Mouse (Mus musculus) MEL (cell line): ENCODE results near the gene Insl5. TPM values are rescaled to one million over a fixed set of nuclear protein-coding genes. Genes with fewer than 3 reads are reported as not detected.

ENCODE experiments used
- DNase-seq: peaks from one replicate; pipeline ENCODE4 v3.0.0; 2011; ENCODE audit warnings: low read depth, low spot score
- H3K27ac ChIP-seq: 2 replicates; pipeline ENCODE4 v1.5.1; 2012; ENCODE audit warnings: low read depth, mild to moderate bottlenecking, control low read depth, low read length, moderate library complexity; ENCODE audit not compliant: control insufficient read depth
- H3K27me3 ChIP-seq, 2 experiments: fragments of 150-350 bp in 1 of 2; sonication (generic) in 1 of 2; 2 replicates each; pipeline ENCODE4 v1.6.1; 2012; ENCODE audit warnings: low read length in 2 of 2, mild to moderate bottlenecking in 2 of 2, improper control_type of control experiment in 1 of 2, moderate library complexity in 1 of 2; ENCODE audit not compliant: insufficient read depth in 2 of 2, control insufficient read depth in 1 of 2
- H3K36me3 ChIP-seq, 2 experiments: 2 replicates each; pipeline ENCODE4 v1.6.1; 2012 to 2014; ENCODE audit warnings: low read length in 2 of 2, improper control_type of control experiment in 1 of 2, inconsistent platforms in 1 of 2, mild to moderate bottlenecking in 1 of 2; ENCODE audit not compliant: insufficient read depth in 2 of 2, control insufficient read depth in 1 of 2
- H3K4me1 ChIP-seq, 2 experiments: fragments of 150-350 bp in 1 of 2; sonication (generic) in 1 of 2; 2 replicates each; pipeline ENCODE4 v1.6.1; 2012; ENCODE audit warnings: low read length in 2 of 2, improper control_type of control experiment in 1 of 2, mild to moderate bottlenecking in 1 of 2; ENCODE audit not compliant: insufficient read depth in 2 of 2, control insufficient read depth in 1 of 2
- H3K4me3 ChIP-seq, 2 experiments: fragments of 150-350 bp in 1 of 2; sonication (generic) in 1 of 2; 2 replicates each; pipeline ENCODE4 v1.5.1; 2012; ENCODE audit warnings: low read depth in 2 of 2, low read length in 2 of 2, mild to moderate bottlenecking in 2 of 2, moderate library complexity in 2 of 2, control low read depth in 1 of 2, improper control_type of control experiment in 1 of 2; ENCODE audit not compliant: control insufficient read depth in 1 of 2, insufficient read depth in 1 of 2
- H3K79me2 ChIP-seq: 2 replicates; pipeline ENCODE4 v1.6.1; 2012; ENCODE audit warnings: mild to moderate bottlenecking, low read length, moderate library complexity; ENCODE audit not compliant: control insufficient read depth, poor library complexity, insufficient read depth
- H3K9ac ChIP-seq: 2 replicates; pipeline ENCODE4 v1.6.1; 2012; ENCODE audit warnings: low read depth, mild to moderate bottlenecking, control low read depth, low read length, moderate library complexity; ENCODE audit not compliant: control insufficient read depth, poor library complexity, severe bottlenecking
- H3K9me3 ChIP-seq: fragments of 150-350 bp; sonication (generic); replicated peaks from 2 replicates; pipeline ENCODE4 v1.6.1; 2012; ENCODE audit warnings: mild to moderate bottlenecking, low read length, improper control_type of control experiment, moderate library complexity; ENCODE audit not compliant: insufficient read depth
- BHLHE40 ChIP-seq: IDR thresholded peaks from 2 replicates; pipeline ENCODE4 v1.6.1; 2012; ENCODE audit warnings: low read depth, mild to moderate bottlenecking, inconsistent platforms, low read length, improper control_type of control experiment, borderline replicate concordance
- CHD1 ChIP-seq: IDR thresholded peaks from 2 replicates; pipeline ENCODE4 v1.6.1; 2012; ENCODE audit warnings: low read depth, mild to moderate bottlenecking, inconsistent platforms, low read length, improper control_type of control experiment
- CTCF ChIP-seq, 3 experiments: IDR thresholded peaks in 2 of 3; conservative IDR thresholded peaks in 1 of 3; 2 replicates each; pipeline ENCODE4 v1.5.1; 2011 to 2012; ENCODE audit warnings: low read length in 3 of 3, low read depth in 2 of 3, mild to moderate bottlenecking in 2 of 3, improper control_type of control experiment in 1 of 3, inconsistent platforms in 1 of 3, mixed read lengths in 1 of 3, moderate library complexity in 1 of 3; ENCODE audit not compliant: control insufficient read depth in 1 of 3, insufficient read depth in 1 of 3, poor library complexity in 1 of 3, severe bottlenecking in 1 of 3
- ELF1 ChIP-seq: IDR thresholded peaks from 2 replicates; pipeline ENCODE4 v1.6.1; 2014; ENCODE audit warnings: low read depth, mild to moderate bottlenecking, inconsistent platforms, low read length, improper control_type of control experiment, moderate library complexity
- EP300 ChIP-seq, 2 experiments: IDR thresholded peaks; 2 replicates each; pipeline ENCODE4 v1.6.1; 2011; ENCODE audit warnings: improper control_type of control experiment in 2 of 2, low read length in 2 of 2, low read depth in 1 of 2, mild to moderate bottlenecking in 1 of 2
- ETS1 ChIP-seq: IDR thresholded peaks from 2 replicates; pipeline ENCODE4 v1.6.1; 2012; ENCODE audit warnings: low read depth, mild to moderate bottlenecking, inconsistent platforms, low read length, improper control_type of control experiment, moderate library complexity
- GATA1 ChIP-seq: IDR thresholded peaks from 2 replicates; pipeline ENCODE4 v1.6.1; 2011; ENCODE audit warnings: low read depth, low read length, improper control_type of control experiment
- JUND ChIP-seq: IDR thresholded peaks from 2 replicates; pipeline ENCODE4 v1.6.1; 2011; ENCODE audit warnings: low read depth, mild to moderate bottlenecking, improper control_type of control experiment, low read length
- MAFK ChIP-seq: IDR thresholded peaks from 2 replicates; pipeline ENCODE4 v1.6.1; 2011; ENCODE audit warnings: low read depth, mild to moderate bottlenecking, low read length, improper control_type of control experiment, borderline replicate concordance
- MAX ChIP-seq: IDR thresholded peaks from 2 replicates; pipeline ENCODE4 v1.6.1; 2011; ENCODE audit warnings: low read length, improper control_type of control experiment
- MYB ChIP-seq: IDR thresholded peaks from 2 replicates; pipeline ENCODE4 v1.6.1; 2011; ENCODE audit warnings: mild to moderate bottlenecking, low read depth, low read length, improper control_type of control experiment
- MYC ChIP-seq: IDR thresholded peaks from 2 replicates; pipeline ENCODE4 v1.6.1; 2011; ENCODE audit warnings: low read depth, mild to moderate bottlenecking, low read length, improper control_type of control experiment, moderate library complexity
- NELFE ChIP-seq: IDR thresholded peaks from 2 replicates; pipeline ENCODE4 v1.6.1; 2011; ENCODE audit warnings: low read depth, low read length, improper control_type of control experiment
- NRF1 ChIP-seq: IDR thresholded peaks from 2 replicates; pipeline ENCODE4 v1.6.1; 2014; ENCODE audit warnings: low read depth, mild to moderate bottlenecking, inconsistent platforms, low read length, improper control_type of control experiment, moderate library complexity; ENCODE audit not compliant: poor library complexity, insufficient read depth, severe bottlenecking
- POLR2A ChIP-seq, 2 experiments: IDR thresholded peaks; 2 replicates each; pipeline ENCODE4 v1.6.1; 2011 to 2012; ENCODE audit warnings: low read length in 2 of 2, mild to moderate bottlenecking in 2 of 2, control low read depth in 1 of 2, improper control_type of control experiment in 1 of 2, low read depth in 1 of 2, moderate library complexity in 1 of 2; ENCODE audit not compliant: control insufficient read depth in 1 of 2, insufficient read depth in 1 of 2, poor library complexity in 1 of 2
- POLR2AphosphoS2 ChIP-seq: IDR thresholded peaks from 2 replicates; pipeline ENCODE4 v1.6.1; 2011; ENCODE audit warnings: low read length, improper control_type of control experiment
- RAD21 ChIP-seq: IDR thresholded peaks from 2 replicates; pipeline ENCODE4 v1.6.1; 2011; ENCODE audit warnings: mild to moderate bottlenecking, low read depth, low read length, improper control_type of control experiment
- TAL1 ChIP-seq: IDR thresholded peaks from 2 replicates; pipeline ENCODE4 v1.6.1; 2012; ENCODE audit warnings: mild to moderate bottlenecking, inconsistent platforms, low read length, moderate library complexity, mixed read lengths
- TCF12 ChIP-seq: IDR thresholded peaks from 2 replicates; pipeline ENCODE4 v1.6.1; 2014; ENCODE audit warnings: low read depth, mild to moderate bottlenecking, inconsistent platforms, low read length, improper control_type of control experiment, moderate library complexity
- USF1 ChIP-seq: IDR thresholded peaks from 2 replicates; pipeline ENCODE4 v1.6.1; 2014; ENCODE audit warnings: low read depth, mild to moderate bottlenecking, inconsistent platforms, low read length, improper control_type of control experiment, moderate library complexity
- USF2 ChIP-seq, 2 experiments: IDR thresholded peaks; 2 replicates each; pipeline ENCODE4 v1.6.1; 2011 to 2012; ENCODE audit warnings: improper control_type of control experiment in 2 of 2, low read length in 2 of 2, borderline replicate concordance in 1 of 2, inconsistent platforms in 1 of 2, low read depth in 1 of 2, mild to moderate bottlenecking in 1 of 2; ENCODE audit not compliant: insufficient read depth in 1 of 2
- ZC3H11A ChIP-seq: IDR thresholded peaks from 2 replicates; pipeline ENCODE4 v1.6.1; 2012; ENCODE audit warnings: low read depth, mild to moderate bottlenecking, inconsistent platforms, low read length, improper control_type of control experiment
- polyA plus RNA-seq, 2 experiments: library from polyadenylated mRNA; stranded (reverse) in 1 of 2; unstranded in 1 of 2; fragments of >175 nt in 1 of 2; fragments of >200 nt in 1 of 2; gene quantifications; 2 replicates each; pipeline versions ENCODE4 v1.2.1 to v1.2.4; 2012; ENCODE audit warnings: low replicate concordance in 2 of 2, low read depth in 1 of 2; ENCODE audit not compliant: insufficient read length in 2 of 2, insufficient read depth in 1 of 2, missing spikeins in 1 of 2
- total RNA-seq: library from RNA; depleted of rRNA; stranded (reverse); fragments of 300-350 nt; gene quantifications from 2 replicates; pipeline ENCODE4 v1.2.3, GENCODE M21; 2012

The Insl5 gene
- total and polyA plus RNA-seq, 3 experiments, result not detected

DNA sequence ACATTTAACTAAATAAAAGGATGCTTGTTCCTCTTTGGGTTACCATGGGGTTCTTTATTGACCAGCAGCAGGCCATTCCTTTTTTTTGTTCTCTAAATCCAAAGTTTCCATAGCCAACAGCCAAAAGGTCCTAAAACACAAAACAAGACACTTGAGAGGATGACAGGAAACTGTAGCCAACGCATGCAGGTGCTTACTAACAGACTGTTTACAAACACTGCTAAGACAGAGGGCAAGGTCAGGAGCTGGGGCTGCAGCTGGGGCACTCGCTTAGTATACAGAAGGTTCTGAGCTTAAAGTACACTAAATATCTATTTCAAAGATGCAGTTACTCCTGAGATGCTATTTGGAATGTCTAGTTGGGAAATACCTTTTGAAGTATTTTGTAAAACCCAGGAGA is 37.8 kb upstream of the Insl5 start:
- H3K9me3 ChIP-seq, result no peaks in the 10 kb centered on the region
- no peaks in the 10 kb centered on the region for H3K79me2 ChIP-seq
- H3K4me3 ChIP-seq, result no peak overlapping the region
- H3K36me3 ChIP-seq, result peaks cover 0 to 2% of the 10 kb centered on the region in 2 experiments; a peak in 1 of 4 replicates
- TF ChIP-seq CHD1 (no peak), MAFK (no peak), RAD21 (no peak)
- H3K27ac ChIP-seq, result no peak overlapping the region
- DNase-seq, result no peak
- no peak overlapping the region for H3K9ac ChIP-seq
- H3K27me3 ChIP-seq, result no peaks in the 10 kb centered on the region
- peaks cover 0 to 4% of the 10 kb centered on the region in 2 experiments; a peak in 2 of 4 replicates for H3K4me1 ChIP-seq

DNA sequence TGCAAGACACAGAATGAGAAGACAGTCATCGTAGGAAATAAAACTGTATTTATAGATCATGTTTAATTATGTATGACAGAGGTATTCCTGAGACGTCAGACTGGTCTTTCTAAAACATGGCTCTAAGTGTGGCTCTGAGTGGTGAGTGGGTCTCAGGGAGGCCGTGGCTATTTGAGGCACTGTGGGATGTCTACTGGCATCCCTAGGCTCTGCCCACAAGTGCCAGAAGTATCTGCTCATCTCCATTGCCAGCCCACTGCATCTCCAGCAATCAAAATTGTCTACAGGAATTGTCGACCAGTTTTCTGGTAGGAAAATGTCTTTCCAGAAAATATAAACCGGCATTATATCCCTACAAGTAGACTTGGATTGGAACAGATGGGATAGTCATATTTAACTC is 30.3 kb upstream of the Insl5 start:
- H3K4me3 ChIP-seq, result no peak overlapping the region
- no peaks in the 10 kb centered on the region for H3K4me1 ChIP-seq
- no peaks in the 10 kb centered on the region for H3K27me3 ChIP-seq
- DNase-seq, result no peak
- no peaks in the 10 kb centered on the region for H3K79me2 ChIP-seq
- H3K9me3 ChIP-seq, result no peaks in the 10 kb centered on the region
- no peak overlapping the region for H3K27ac ChIP-seq
- H3K9ac ChIP-seq, result no peak overlapping the region
- no peaks in the 10 kb centered on the region for H3K36me3 ChIP-seq
- TF ChIP-seq JUND, result no peak
- no peak for TF ChIP-seq USF1
- TF ChIP-seq BHLHE40, result no peak
- no peak for TF ChIP-seq USF2 (IDR thresholded peaks at IDR 0.05; ENCODE audit: borderline replicate concordance in 1 of 2, insufficient read depth in 1 of 2, low read depth in 1 of 2, low read length in 2 of 2)
- no peak for TF ChIP-seq EP300 (IDR thresholded peaks at IDR 0.05; ENCODE audit: low read depth in 1 of 2, low read length in 2 of 2)
- TF ChIP-seq ELF1, result no peak
- no peak for TF ChIP-seq TAL1

GRCm38 (mm10) chr4:103048046-103048445 is 21.4 kb upstream of the Insl5 start:
- H3K4me3 ChIP-seq, result no peak overlapping the region
- H3K36me3 ChIP-seq, result no peaks in the 10 kb centered on the region
- H3K9ac ChIP-seq, result no peak overlapping the region
- no peak for DNase-seq
- H3K27ac ChIP-seq, result no peak overlapping the region
- H3K79me2 ChIP-seq, result no peaks in the 10 kb centered on the region
- no peaks in the 10 kb centered on the region for H3K9me3 ChIP-seq
- no peaks in the 10 kb centered on the region for H3K27me3 ChIP-seq
- no peak for TF ChIP-seq POLR2AphosphoS2
- TF ChIP-seq CTCF (IDR thresholded peaks at IDR 0.05 in 2 of 3, conservative IDR thresholded peaks at IDR 0.05 in 1 of 3; ENCODE audit: control insufficient read depth in 1 of 3, insufficient read depth in 1 of 3, low read depth in 2 of 3, low read length in 3 of 3, poor library complexity in 1 of 3, severe bottlenecking in 1 of 3), result no peak
- TF ChIP-seq MYC, result no peak
- TF ChIP-seq NRF1, result no peak
- no peak for TF ChIP-seq MAX
- TF ChIP-seq ZC3H11A, result no peak
- TF ChIP-seq GATA1, result no peak
- TF ChIP-seq TCF12, result no peak
- TF ChIP-seq ETS1, result no peak
- no peak for TF ChIP-seq CHD1
- no peak for TF ChIP-seq MYB
- TF ChIP-seq MAFK, result no peak
- no peak for TF ChIP-seq NELFE
- TF ChIP-seq POLR2A (IDR thresholded peaks at IDR 0.05; ENCODE audit: control insufficient read depth in 1 of 2, insufficient read depth in 1 of 2, low read depth in 1 of 2, low read length in 2 of 2, poor library complexity in 1 of 2), result no peak
- TF ChIP-seq, all 39 proteins: peak for 0
- H3K4me1 ChIP-seq, result no peaks in the 10 kb centered on the region
